Mouse (Mus musculus) Patski (cell line): ENCODE data around the gene Tsnax. TPM values are rescaled to one million over a fixed set of nuclear protein-coding genes. Genes with fewer than 3 reads are reported as not detected.

Source experiments
- ATAC-seq: fragments of 100-300 bp; one replicate; pipeline ENCODE4 v1.8.0; 2021
- CTCF ChIA-PET: fragments of 350-600 bp; sonication (Branson Sonifier 250); formaldehyde crosslinking; loops from one replicate; lab custom pipeline; 2022; ENCODE audit warnings: inconsistent platforms; lab: Charles Lee
- POLR2A ChIA-PET: fragments of 350-600 bp; sonication (Branson Sonifier 250); formaldehyde crosslinking; loops from one replicate; lab custom pipeline; 2022; ENCODE audit warnings: antibody characterized with exemption, inconsistent platforms; lab: Charles Lee
- DNase-seq: peaks from one replicate; pipeline ENCODE4 v3.0.0-alpha.2; 2011; ENCODE audit warnings: low read depth, low spot score
- H3K27me3 ChIP-seq: fragments of 371-371 bp; one replicate; pipeline ENCODE4 v1.5.1; 2021
- CTCF ChIP-seq: fragments of 100-300 bp; IDR thresholded peaks from one replicate; pipeline ENCODE4 v1.5.1; 2021
- in situ Hi-C: fragments of 300-500 bp; cut with MboI; formaldehyde crosslinking; loops from 3 replicates; pipeline ENCODE4 v1.11.1; 2018; ENCODE audit warnings: low pct_unique_long_range_greater_than_20kb, mixed read lengths
- polyA plus RNA-seq: library from polyadenylated mRNA; unstranded; gene quantifications from one replicate; pipeline ENCODE4 v1.2.3, GENCODE M21; 2021

Tsnax gene
- 87.7 TPM for polyA plus RNA-seq

DNA sequence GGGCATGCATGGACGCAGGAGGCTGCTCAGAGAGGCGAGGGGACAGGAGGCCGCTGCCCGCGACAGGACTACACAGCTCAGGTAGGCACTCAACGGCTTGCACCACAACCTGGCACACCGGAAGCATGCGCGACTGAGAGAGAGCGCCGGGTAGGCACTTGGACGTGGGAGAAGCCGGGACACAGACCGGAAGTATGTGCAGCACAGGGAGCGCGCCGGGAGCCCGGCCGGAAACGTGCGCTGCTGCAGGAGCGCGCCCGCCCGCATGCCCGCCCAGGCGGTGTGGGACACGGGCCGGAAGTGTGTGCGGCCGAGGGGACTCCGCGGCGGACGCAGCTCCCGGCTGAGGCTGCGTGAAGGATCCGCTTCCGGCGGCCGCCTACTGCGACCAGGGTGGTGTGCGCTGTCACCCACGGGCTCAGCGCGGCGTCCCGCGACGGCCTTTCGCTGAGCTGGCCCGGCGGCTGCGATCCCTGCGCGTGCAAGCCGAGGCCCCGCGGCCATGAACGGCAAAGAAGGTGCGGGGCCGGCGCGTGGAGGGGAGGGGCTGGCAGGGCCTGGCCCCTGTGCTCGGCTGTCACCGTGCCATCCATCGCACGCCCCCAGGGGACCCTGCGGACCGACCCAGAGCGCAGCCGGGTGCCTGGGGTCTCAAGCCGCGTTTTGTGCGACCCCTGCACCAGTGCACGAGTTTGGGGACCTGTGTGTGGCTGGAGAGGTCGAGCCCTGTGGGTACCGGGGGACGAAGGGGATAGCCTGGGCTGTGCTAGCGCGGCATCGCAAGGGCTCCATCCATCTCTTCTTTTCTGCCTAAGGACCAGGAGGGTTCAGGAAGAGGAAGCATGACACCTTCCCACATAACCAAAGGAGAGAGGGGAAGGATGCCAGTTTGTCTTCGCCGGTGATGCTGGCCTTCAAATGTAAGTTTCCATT is at the start of gene Tsnax:
TSS of gene Tsnax (plus strand) at position 303 of the 933 bp plus-strand sequence.
- CTCF ChIA-PET, result no interaction called here
- in situ Hi-C loops, result loop anchor here (5.0 kb wide), 1 partner anchor 61 kb away; no protein-coding TSS in a partner anchor
- DNase-seq (peak; percentile 19), ATAC-seq (peak; percentile 82)
- no peak for TF ChIP-seq CTCF
- POLR2A ChIA-PET, result interaction anchor here (0.5 to 2.0 kb wide), 7 partner anchors 8 to 117 kb away, joined by 3 to 8 read pairs (median 3); partner anchors contain the start of gene Egln1
- H3K27me3 ChIP-seq, result no peaks in the 10 kb centered on the region

DNA sequence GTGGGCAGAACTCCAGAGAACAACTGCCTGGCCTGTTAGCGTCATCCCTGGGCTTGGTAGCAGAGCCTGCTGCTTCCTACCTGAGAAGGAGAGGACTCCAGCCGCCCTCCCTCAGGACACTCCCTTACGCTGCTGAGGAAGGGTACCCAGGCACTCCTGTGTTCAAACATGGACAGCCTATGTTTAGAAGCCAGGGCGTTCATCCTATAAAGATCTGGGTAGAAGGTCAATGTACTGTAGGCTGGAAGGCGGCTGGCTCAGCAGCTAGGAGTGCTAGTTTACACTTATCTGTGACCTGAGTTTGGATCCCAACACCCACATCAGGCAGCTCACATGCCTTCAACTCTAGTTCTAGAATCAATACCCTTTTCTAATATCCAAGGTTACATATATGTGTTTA is 49.6 kb upstream of the Tsnax start:
- TF ChIP-seq CTCF, result no peak
- DNase-seq, result no peak
- in situ Hi-C loops, result no loop called here
- ATAC-seq, result no peak
- CTCF ChIA-PET, result interaction anchor here (1.2 kb wide), 1 partner anchor 22 kb away, joined by 3 read pairs; no protein-coding TSS in a partner anchor
- H3K27me3 ChIP-seq, result no peaks in the 10 kb centered on the region
- POLR2A ChIA-PET, result no interaction called here

DNA sequence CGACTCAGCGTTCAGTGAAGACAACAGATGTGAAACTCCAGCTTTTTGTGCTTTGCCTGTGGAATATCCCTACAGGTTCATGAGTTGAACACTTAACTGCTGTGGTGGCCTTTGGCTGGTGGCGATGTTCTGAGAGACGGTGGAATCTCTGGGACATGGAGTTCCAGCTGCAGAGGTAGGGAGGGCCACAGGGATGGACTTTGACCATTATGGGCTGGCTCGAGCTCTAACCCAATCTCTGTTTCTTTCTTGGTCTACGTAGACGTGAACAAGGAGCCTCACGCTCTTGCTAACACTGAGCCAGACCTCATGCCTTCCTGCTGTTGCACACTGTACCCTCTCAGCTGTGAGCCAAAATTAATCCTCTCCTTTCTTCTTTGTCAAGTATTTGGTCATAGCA is 47.8 kb upstream of the Tsnax start:
- ChIA-PET CTCF (no interaction called here), POLR2A (no interaction called here)
- in situ Hi-C loops, result no loop called here
- H3K27me3 ChIP-seq, result no peaks in the 10 kb centered on the region
- DNase-seq, result no peak
- no peak for TF ChIP-seq CTCF
- ATAC-seq, result no peak

DNA sequence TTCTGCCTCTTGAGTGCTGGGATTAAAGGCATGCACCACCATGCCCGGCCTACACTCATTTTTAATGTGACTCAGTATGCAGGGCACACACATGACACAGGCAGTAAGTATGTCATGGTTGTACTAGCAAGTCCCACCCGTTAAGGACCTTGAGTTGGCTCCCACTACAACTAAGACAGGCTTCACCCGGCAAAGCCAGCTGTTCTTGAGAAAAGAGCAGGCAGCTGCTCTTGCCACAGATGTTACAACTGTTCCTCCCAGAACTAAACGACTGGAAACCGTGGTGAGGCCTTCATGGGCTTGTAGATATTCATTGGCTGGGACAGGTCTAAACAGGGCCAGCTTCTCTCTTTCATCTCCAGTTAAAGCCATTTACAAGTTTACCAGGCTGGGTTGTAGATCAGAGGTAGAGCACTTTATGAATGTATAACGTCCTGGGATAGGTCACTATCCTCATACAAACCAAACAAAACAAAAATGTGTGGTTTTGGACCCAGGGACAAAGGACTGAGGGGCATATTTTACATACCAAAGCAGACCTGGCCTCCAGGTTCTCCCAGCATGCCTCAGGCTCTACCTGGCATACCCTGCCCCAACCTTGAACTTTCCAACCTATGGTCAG is 42.4 kb upstream of the Tsnax start:
- no peaks in the 10 kb centered on the region for H3K27me3 ChIP-seq
- DNase-seq (no peak), ATAC-seq (no peak)
- TF ChIP-seq CTCF, result no peak
- in situ Hi-C loops, result no loop called here
- ChIA-PET CTCF (no interaction called here), POLR2A (no interaction called here)

DNA sequence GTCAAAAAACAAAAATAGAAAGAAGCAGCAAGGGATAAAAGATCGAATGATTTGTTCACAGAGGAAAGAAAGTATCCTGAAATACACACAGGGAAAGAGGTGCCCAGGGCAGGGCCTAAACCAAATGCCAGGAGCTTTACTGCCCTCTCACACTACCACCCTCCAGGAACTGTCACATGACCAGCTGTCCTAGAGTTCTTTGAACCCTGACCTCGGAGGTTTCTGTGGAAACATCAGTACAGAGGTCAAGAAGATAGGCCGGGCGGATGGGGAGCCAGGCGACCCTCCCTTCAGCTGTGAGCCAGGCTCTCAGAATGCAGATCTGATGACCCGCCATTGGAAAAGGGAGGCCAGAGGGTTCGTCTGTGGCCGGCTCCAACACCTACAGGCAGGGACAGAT is 39.6 kb upstream of the Tsnax start:
- ATAC-seq (no peak), DNase-seq (no peak)
- CTCF ChIA-PET, result no interaction called here
- in situ Hi-C loops, result no loop called here
- H3K27me3 ChIP-seq, result no peaks in the 10 kb centered on the region
- TF ChIP-seq CTCF, result no peak
- POLR2A ChIA-PET, result no interaction called here

DNA sequence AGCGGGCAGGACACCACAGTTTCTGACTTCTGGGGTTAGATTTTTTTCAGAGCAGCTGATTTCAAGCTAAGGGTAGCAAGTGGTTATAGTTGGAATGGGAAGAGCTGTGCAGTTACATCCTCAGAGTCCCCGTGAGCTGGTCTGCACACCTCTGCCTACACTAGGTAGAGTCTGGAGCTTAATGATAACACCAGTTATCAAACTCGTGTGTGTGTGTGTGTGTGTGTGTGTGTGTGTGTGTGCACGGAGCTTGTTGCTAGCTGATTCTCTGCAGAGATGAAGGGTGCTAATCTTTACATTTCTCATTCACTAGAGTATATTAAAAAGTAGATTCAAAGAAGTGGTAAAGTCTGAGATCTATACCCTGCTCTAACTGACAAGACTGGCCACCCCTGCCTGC is 38.5 kb upstream of the Tsnax start:
- in situ Hi-C loops, result no loop called here
- ChIA-PET CTCF (no interaction called here), POLR2A (no interaction called here)
- ATAC-seq (no peak), DNase-seq (no peak)
- H3K27me3 ChIP-seq, result no peaks in the 10 kb centered on the region
- no peak for TF ChIP-seq CTCF

DNA sequence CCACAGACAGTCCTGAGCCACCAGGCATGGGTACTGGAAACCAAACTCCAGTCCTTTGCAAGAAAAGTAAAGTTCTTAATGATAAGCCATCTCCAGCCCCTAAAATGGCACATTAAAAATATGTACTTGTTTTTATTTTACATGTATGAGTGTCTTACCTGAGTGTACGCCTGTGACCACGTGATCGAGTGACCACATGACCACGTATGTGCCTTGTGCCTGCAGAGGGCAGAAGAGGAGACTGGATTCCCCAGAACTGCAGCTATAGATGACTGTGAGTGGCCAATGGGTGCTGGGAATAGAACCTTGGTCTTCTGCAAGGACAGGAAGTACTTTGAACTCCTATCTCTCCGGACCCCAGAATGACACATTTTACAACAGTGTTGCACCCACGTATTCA is 36.6 kb upstream of the Tsnax start:
- in situ Hi-C loops, result no loop called here
- no peak for ATAC-seq
- TF ChIP-seq CTCF, result no peak
- ChIA-PET POLR2A (no interaction called here), CTCF (no interaction called here)
- no peaks in the 10 kb centered on the region for H3K27me3 ChIP-seq
- no peak for DNase-seq

DNA sequence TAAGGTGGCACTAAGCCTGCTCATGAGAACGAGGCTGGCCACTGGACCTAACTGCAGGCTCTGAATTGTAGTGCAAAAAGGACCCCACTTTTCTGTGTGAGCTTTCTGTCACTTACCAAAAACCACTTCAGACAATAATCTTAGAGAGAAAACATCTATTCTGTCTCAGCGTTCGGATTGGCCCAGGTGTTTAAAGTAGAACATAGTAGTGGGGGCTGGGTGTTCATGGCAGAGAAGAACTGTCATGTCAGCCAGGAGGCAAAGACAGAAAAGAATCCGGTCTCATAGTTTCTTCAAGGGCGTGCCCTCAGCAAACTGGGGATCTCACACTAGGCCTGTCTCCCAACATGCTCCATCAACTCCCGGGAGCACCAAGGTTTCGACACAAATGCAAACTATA is 34.8 kb upstream of the Tsnax start:
- in situ Hi-C loops, result no loop called here
- DNase-seq (no peak), ATAC-seq (no peak)
- TF ChIP-seq CTCF, result no peak
- H3K27me3 ChIP-seq, result no peaks in the 10 kb centered on the region
- ChIA-PET CTCF (interaction anchor here (2.7 kb wide), 1 partner anchor 12 kb away, joined by 8 read pairs; no protein-coding TSS in a partner anchor), POLR2A (no interaction called here)

DNA sequence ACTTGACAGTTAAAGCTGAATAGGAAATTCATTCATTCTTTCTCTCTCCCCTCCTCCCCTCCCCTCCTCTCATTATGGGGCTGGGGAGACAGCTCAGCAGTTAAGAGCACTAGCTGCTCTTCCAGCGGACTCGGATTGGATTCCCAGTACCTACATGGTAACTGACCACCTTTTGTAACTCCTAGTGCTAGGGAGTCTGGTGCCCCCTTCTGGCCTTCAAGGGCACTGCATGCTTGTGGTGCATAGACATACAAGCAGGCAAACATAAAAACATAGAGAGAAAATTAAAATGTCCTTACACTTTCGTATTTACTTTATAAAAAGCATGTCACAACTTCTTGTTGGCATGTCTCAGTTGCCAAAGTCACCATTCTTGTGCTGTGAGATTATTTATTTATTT is 32.8 kb upstream of the Tsnax start:
- POLR2A ChIA-PET, result no interaction called here
- DNase-seq (no peak), ATAC-seq (no peak)
- peak; percentile 50 for TF ChIP-seq CTCF
- peaks cover under 1% of the 10 kb centered on the region for H3K27me3 ChIP-seq
- CTCF ChIA-PET, result interaction anchor here (2.7 kb wide), 1 partner anchor 10 kb away, joined by 8 read pairs; no protein-coding TSS in a partner anchor
- in situ Hi-C loops, result no loop called here

DNA sequence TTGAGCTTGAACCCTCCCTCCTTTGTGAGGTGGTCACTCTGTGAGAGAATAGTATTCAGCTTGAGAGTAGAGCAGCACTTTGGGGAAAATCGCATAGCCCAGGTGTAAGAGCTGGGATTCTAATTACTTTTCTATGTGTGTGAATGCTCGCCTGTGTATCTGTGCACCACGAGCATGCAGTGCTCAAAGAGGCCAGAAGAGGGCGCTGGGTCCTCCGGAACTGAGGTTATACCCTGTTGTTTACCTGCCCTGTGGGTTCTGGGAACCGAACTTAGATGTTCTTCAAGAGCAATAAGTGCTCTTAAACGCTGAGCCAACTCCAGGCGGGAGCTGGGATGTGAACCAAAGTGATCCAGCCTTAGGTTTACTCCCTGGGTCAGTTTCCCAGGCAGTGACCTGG is 32.0 kb upstream of the Tsnax start:
- ATAC-seq, result no peak
- POLR2A ChIA-PET, result no interaction called here

More for the DNA sequence above, 32.0 kb upstream of the Tsnax start:
- TF ChIP-seq CTCF, result peak; percentile 37
- in situ Hi-C loops, result no loop called here
- H3K27me3 ChIP-seq, result peaks cover 6% of the 10 kb centered on the region
- CTCF ChIA-PET, result interaction anchor here (2.7 kb wide), 1 partner anchor 9 kb away, joined by 8 read pairs; no protein-coding TSS in a partner anchor
- DNase-seq, result no peak
